Mouse (Mus musculus) liver, embryonic 16.5 days (tissue): Measurements from ENCODE around the gene Slc7a5. TPM values are rescaled to one million over a fixed set of nuclear protein-coding genes. Genes with fewer than 3 reads are reported as not detected.

Experiments used
- ATAC-seq: fragments of 200-750 bp; cut with Nextera tagmentation; 2 replicates; pipeline ENCODE4 v1.8.0; 2017; ENCODE audit warnings: low read depth, mild to moderate bottlenecking, moderate number of reproducible peaks, moderate library complexity
- H3K27ac ChIP-seq: fragments of 300-500 bp; sonication (generic); 2 replicates; pipeline ENCODE4 v1.5.1; 2014; ENCODE audit warnings: mild to moderate bottlenecking, low read length
- H3K27me3 ChIP-seq: fragments of 300-500 bp; sonication (generic); 2 replicates; pipeline ENCODE4 v1.6.1; 2014; ENCODE audit warnings: low read depth, low read length, mixed read lengths; ENCODE audit not compliant: control insufficient read depth, insufficient read depth
- H3K36me3 ChIP-seq: fragments of 300-500 bp; sonication (generic); 2 replicates; pipeline ENCODE4 v1.6.1; 2014; ENCODE audit warnings: mild to moderate bottlenecking; ENCODE audit not compliant: control insufficient read depth, insufficient read depth
- H3K4me1 ChIP-seq: fragments of 300-500 bp; sonication (generic); 2 replicates; pipeline ENCODE4 v1.6.1; 2014; ENCODE audit warnings: low read depth, low read length, mixed read lengths; ENCODE audit not compliant: control insufficient read depth
- H3K4me2 ChIP-seq: fragments of 300-500 bp; sonication (generic); 2 replicates; pipeline ENCODE4 v1.6.1; 2014; ENCODE audit warnings: low read depth, low read length, mixed read lengths
- H3K4me3 ChIP-seq: fragments of 300-500 bp; sonication (generic); 2 replicates; pipeline ENCODE4 v1.5.1; 2014; ENCODE audit warnings: low read depth, mild to moderate bottlenecking, low read length
- H3K9ac ChIP-seq: fragments of 300-500 bp; sonication (generic); 2 replicates; pipeline ENCODE4 v1.6.1; 2014; ENCODE audit warnings: low read depth, low read length
- H3K9me3 ChIP-seq: fragments of 300-500 bp; sonication (generic); replicated peaks from 2 replicates; pipeline ENCODE4 v1.6.1; 2016; ENCODE audit warnings: low read length; ENCODE audit not compliant: control insufficient read depth
- WGBS: fragments of 180-500 bp; shearing (Covaris S2); extraction: QIAGEN DNeasy Blood & Tissue Kit; methylation state at CpG from one replicate; pipeline ENCODE4 v1.1.7; 2014; ENCODE audit not compliant: insufficient replicate concordance; 5-methylcytosine and 5-hydroxymethylcytosine counted together
- polyA plus RNA-seq: library from polyadenylated mRNA; unstranded; fragments of >200 nt; fragmentation: Nextera tagmentation; extraction: Ambion mirVana; gene quantifications from 2 replicates; pipeline ENCODE4 v1.2.1, GENCODE M21; 2015

Gene Slc7a5
- polyA plus RNA-seq, 1 experiment from 2014 or later, result 36.9 TPM

GRCm38 (mm10) chr8:121906542-121907512, 667 bp downstream of the Slc7a5 start:
- ATAC-seq, result peak; percentile 39
- peak overlapping the region; percentile 70 for H3K27ac ChIP-seq
- peak overlapping the region; percentile 93 for H3K4me3 ChIP-seq
- no peaks in the 10 kb centered on the region for H3K9me3 ChIP-seq
- WGBS, result under 1% methylated on average over 72 of the region's 72 CpGs
- H3K9ac ChIP-seq, result peak overlapping the region; percentile 92
- no peaks in the 10 kb centered on the region for H3K27me3 ChIP-seq
- H3K36me3 ChIP-seq, result peaks cover 9% of the 10 kb centered on the region
- H3K4me1 ChIP-seq, result peaks cover 68% of the 10 kb centered on the region
- peak overlapping the region; percentile 84 for H3K4me2 ChIP-seq

DNA sequence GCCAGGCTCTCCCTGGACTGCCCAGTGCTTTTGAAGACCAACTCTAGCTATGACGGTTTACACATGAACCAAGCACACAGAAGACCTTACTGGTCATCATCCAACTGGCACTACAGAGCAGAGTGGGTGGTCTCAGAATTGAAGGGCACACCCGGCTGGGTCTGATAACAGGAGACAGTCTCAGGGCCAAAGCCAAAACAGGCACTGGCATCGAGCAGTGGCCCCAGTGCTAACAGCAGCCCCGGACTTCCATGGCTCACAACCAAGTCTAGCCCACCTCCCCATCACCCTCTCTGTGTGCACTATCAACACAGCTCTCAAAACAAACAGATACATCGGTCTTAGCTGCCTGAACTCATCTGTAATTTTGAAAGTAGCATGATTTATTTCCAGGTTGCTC, 1.6 kb downstream of the Slc7a5 start:
- H3K27me3 ChIP-seq, result no peaks in the 10 kb centered on the region
- ATAC-seq, result peak; percentile 7; the same call in 1 of the 2 replicates
- H3K4me1 ChIP-seq, result peaks cover 77% of the 10 kb centered on the region
- peak overlapping the region; percentile 84 for H3K4me2 ChIP-seq
- no peaks in the 10 kb centered on the region for H3K9me3 ChIP-seq
- peak overlapping the region; percentile 70 for H3K27ac ChIP-seq
- peak overlapping the region; percentile 92 for H3K9ac ChIP-seq
- H3K4me3 ChIP-seq, result peak overlapping the region; percentile 93
- 9% methylated on average over 5 of the region's 5 CpGs for WGBS
- H3K36me3 ChIP-seq, result peaks cover 9% of the 10 kb centered on the region

- Histone ChIP-seq H3K4me2 (peak overlapping the region; percentile 84), H3K9ac (peak overlapping the region; percentile 92), H3K4me3 (peak overlapping the region; percentile 93), H3K27me3 (no peaks in the 10 kb centered on the region), H3K9me3 (no peaks in the 10 kb centered on the region), H3K4me1 (peaks cover 82% of the 10 kb centered on the region), H3K36me3 (peaks cover 9% of the 10 kb centered on the region), H3K27ac (peak overlapping the region; percentile 70)
- ATAC-seq, result no peak
- WGBS, result 43% methylated on average over 1 of the region's 1 CpGs
Observed at GRCm38 (mm10) chr8:121905420-121905819, 2.1 kb downstream of the Slc7a5 start.

DNA sequence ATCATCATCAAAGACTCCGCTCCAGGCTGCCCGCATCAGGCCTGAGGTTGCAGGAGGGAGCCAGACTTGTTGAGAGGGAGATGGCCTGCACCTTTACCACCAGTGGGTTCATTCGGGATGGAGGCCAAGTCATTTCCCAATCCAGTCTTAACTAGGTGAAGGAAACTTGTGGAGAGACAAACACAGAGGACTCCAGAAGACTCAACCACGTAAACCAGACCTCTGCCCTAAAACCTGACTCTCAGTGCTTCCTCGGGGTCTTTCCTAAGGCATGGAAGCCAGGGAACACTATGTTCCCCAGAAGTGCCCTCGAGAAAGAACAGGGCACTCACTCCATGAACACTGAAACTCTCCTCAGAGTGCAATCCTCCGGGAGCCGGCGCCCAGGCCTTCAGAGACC, 2.5 kb downstream of the Slc7a5 start:
- peak overlapping the region; percentile 84 for H3K4me2 ChIP-seq
- H3K4me1 ChIP-seq, result peaks cover 85% of the 10 kb centered on the region

DNA sequence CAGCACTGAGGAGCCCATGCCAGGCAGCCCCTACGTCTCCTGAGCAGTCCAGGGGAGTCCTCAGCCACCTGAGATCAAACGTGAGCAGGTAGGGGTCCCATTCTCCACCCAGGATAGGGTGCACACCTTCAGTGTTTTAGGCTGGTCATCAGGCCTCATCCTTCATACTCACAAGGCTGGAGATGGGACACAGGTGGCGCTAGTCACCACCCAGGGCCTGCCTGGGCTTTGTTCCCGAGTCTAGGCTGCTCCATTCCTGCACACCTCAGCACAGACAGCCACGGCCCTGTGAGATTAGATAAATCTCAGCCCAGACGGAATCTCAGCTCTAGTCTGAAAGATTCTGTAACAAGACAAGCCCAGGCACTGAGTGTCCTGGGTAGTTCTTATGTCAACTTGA, 3.5 kb downstream of the Slc7a5 start:
- Histone ChIP-seq H3K9ac (peak overlapping the region; percentile 92; the same call in 1 of the 2 replicates), H3K27ac (no peak overlapping the region), H3K36me3 (peaks cover 9% of the 10 kb centered on the region), H3K4me1 (peaks cover 84% of the 10 kb centered on the region), H3K4me3 (peak overlapping the region; percentile 93), H3K9me3 (no peaks in the 10 kb centered on the region), H3K4me2 (peak overlapping the region; percentile 84), H3K27me3 (no peaks in the 10 kb centered on the region)
- WGBS, result 45% methylated on average over 6 of the region's 6 CpGs
- no peak for ATAC-seq

More for the DNA sequence above, 2.5 kb downstream of the Slc7a5 start:
- Histone ChIP-seq H3K9ac (peak overlapping the region; percentile 92), H3K36me3 (peaks cover 9% of the 10 kb centered on the region), H3K27me3 (no peaks in the 10 kb centered on the region), H3K9me3 (no peaks in the 10 kb centered on the region), H3K27ac (peak overlapping the region; percentile 6; the same call in 1 of the 2 replicates), H3K4me3 (peak overlapping the region; percentile 93)
- ATAC-seq, result no peak
- 79% methylated on average over 9 of the region's 9 CpGs for WGBS

GRCm38 (mm10) chr8:121901498-121902236, 5.8 kb downstream of the Slc7a5 start:
- 75% methylated on average over 8 of the region's 8 CpGs for WGBS
- ATAC-seq, result no peak
- H3K36me3 ChIP-seq, result peaks cover 9% of the 10 kb centered on the region

DNA sequence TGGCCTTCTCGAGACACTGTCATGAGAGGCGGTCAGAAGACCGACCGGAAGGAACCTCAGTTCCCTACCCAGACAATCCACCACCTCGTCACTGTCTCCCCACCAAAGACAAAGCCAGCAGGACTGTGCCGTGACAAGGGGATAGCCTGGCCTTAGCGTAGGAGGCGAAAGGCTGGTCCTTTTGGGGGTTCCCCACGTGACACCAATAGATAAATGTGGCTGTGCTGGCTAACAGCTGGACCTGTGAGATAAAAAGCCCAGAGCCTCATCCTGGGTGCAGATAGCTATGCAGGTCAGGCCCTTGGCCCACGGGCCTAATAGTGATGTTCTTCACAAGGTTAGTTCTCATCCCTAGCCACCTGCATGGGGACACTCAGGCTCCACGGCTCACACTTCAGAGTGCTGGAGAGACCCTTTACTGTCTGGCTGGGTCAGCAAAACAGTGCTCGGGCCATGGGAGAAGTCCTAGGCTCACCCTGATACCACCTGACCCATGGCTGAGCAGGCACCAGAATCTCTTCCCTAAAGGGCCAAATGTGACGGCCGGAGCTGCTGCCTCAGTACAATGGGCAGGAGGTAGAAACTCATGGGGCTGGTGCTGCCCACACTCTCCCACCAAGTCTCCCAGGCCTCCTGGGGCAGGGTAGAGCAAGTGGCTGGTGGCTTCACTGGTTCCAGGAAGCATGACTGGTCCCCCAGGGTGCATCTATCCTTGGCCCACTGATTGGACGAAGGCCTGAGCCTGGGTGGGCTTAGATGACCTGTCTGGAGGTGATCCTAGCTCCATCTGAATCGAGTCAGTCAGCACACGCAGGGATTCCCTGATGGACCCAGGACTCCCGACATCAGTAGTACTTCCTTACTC, 8.1 kb downstream of the Slc7a5 start:
- Histone ChIP-seq H3K36me3 (peaks cover 30% of the 10 kb centered on the region), H3K27me3 (no peaks in the 10 kb centered on the region), H3K4me3 (peak overlapping the region; percentile 52), H3K9me3 (no peaks in the 10 kb centered on the region), H3K4me1 (peaks cover 88% of the 10 kb centered on the region), H3K4me2 (peak overlapping the region; percentile 70), H3K9ac (peak overlapping the region; percentile 76), H3K27ac (peak overlapping the region; percentile 98)
- ATAC-seq, result peak; percentile 85
- 38% methylated on average over 18 of the region's 18 CpGs for whole genome bisulfite sequencing

More at GRCm38 (mm10) chr8:121901498-121902236, 5.8 kb downstream of the Slc7a5 start:
- Histone ChIP-seq H3K4me2 (0 out of 2 replicates have a peak overlapping the region, but pooled peaks have one; percentile 70), H3K4me3 (no peak overlapping the region), H3K9ac (peak overlapping the region; percentile 53), H3K27ac (peak overlapping the region; percentile 98), H3K9me3 (no peaks in the 10 kb centered on the region), H3K4me1 (peaks cover 92% of the 10 kb centered on the region), H3K27me3 (no peaks in the 10 kb centered on the region)

DNA sequence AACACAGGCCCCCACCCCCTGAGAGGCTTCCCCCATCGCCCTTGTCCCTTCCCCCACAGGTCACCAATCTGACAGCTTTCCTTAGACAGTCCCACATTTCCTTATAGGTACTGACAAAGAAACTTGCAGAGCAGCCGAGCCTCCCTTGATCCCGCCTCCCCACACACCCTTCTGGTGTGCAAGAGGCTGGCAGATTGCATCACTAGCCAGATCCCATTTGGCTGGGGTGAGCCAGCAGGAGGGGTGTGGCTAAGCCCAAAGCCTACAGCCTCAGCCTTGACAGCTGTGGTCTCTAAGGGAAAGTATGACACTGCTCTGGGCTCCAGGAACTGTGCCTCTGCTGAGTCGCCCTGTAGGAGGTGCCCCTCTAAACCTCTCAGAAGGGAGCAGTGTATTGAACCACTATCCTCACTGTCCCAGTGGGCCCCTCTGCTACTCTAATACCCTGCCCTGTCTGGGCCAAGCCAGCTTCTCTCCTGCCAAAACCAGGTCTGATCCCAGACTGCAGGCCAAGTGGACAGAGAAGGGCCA, 9.0 kb downstream of the Slc7a5 start:
- Histone ChIP-seq H3K36me3 (peaks cover 34% of the 10 kb centered on the region), H3K9ac (peak overlapping the region; percentile 75)
- WGBS, result 3% methylated on average over 4 of the region's 4 CpGs

More for the DNA sequence above, 9.0 kb downstream of the Slc7a5 start:
- peak; percentile 88 for ATAC-seq
- Histone ChIP-seq H3K4me2 (peak overlapping the region; percentile 68), H3K9me3 (no peaks in the 10 kb centered on the region), H3K4me3 (peak overlapping the region; percentile 52), H3K27ac (peak overlapping the region; percentile 98), H3K27me3 (no peaks in the 10 kb centered on the region), H3K4me1 (peaks cover 78% of the 10 kb centered on the region)
